Mouse (Mus musculus) forebrain, embryonic 15.5 days (tissue): ENCODE measurements around the gene Hus1. TPM values are rescaled to one million over a fixed set of nuclear protein-coding genes. Genes with fewer than 3 reads are reported as not detected.
A peak's percentile ranks its signal among the peaks of the same experiment; 100 is the strongest.

ENCODE experiments used
- ATAC-seq: fragments of 200-750 bp; cut with Nextera tagmentation; replicated peaks from 2 replicates; pipeline ENCODE4 v1.8.0; 2017; ENCODE audit warnings: mild to moderate bottlenecking, moderate TSS enrichment, moderate library complexity
- H3K27ac ChIP-seq: fragments of 300-500 bp; sonication (generic); replicated peaks from 2 replicates; pipeline ENCODE4 v1.5.1; 2015; ENCODE audit warnings: mild to moderate bottlenecking, inconsistent platforms
- H3K27me3 ChIP-seq: fragments of 300-500 bp; sonication (generic); 2 replicates; pipeline ENCODE4 v1.6.1; 2015; ENCODE audit warnings: inconsistent platforms
- H3K36me3 ChIP-seq: fragments of 300-500 bp; sonication (generic); 2 replicates; pipeline ENCODE4 v1.6.1; 2015; ENCODE audit warnings: mild to moderate bottlenecking, inconsistent platforms
- H3K4me1 ChIP-seq: fragments of 300-500 bp; sonication (generic); 2 replicates; pipeline ENCODE4 v1.6.1; 2015; ENCODE audit warnings: inconsistent platforms
- H3K4me2 ChIP-seq: fragments of 300-500 bp; sonication (generic); replicated peaks from 2 replicates; pipeline ENCODE4 v1.6.1; 2015; ENCODE audit warnings: mild to moderate bottlenecking, inconsistent platforms
- H3K4me3 ChIP-seq: fragments of 300-500 bp; sonication (generic); 2 replicates; pipeline ENCODE4 v1.5.1; 2015; ENCODE audit warnings: mild to moderate bottlenecking, inconsistent platforms
- H3K9ac ChIP-seq: fragments of 300-500 bp; sonication (generic); replicated peaks from 2 replicates; pipeline ENCODE4 v1.6.1; 2015; ENCODE audit warnings: mild to moderate bottlenecking, inconsistent platforms
- H3K9me3 ChIP-seq: fragments of 300-500 bp; sonication (generic); 2 replicates; pipeline ENCODE4 v1.6.1; 2016; ENCODE audit warnings: inconsistent platforms
- WGBS: fragments of 180-500 bp; shearing (Covaris S2); methylation state at CpG from one replicate; pipeline ENCODE4 v1.1.7; 2015; ENCODE audit warnings: mixed read lengths; 5-methylcytosine and 5-hydroxymethylcytosine counted together
- polyA plus RNA-seq: library from polyadenylated mRNA; unstranded; fragments of >200 nt; fragmentation: Nextera tagmentation; extraction: Ambion mirVana; gene quantifications from 2 replicates; pipeline ENCODE4 v1.2.1, GENCODE M21; 2015

Gene Hus1
- polyA plus RNA-seq, 1 experiment from 2014 or later: 10.0 TPM

- no peaks in the 10 kb centered on the region for H3K4me1 ChIP-seq
- WGBS: 43% methylated on average over 3 of the region's 3 CpGs
Measured at GRCm38 (mm10) chr11:8973166-8973565, 37.8 kb downstream of the Hus1 start, which contains the start of gene Pkd1l1. Pkd1l1 (minus strand) TSS chr11:8973266.

GRCm38 (mm10) chr11:8972093-8972492, 38.9 kb downstream of the Hus1 start:
- 91% methylated on average over 6 of the region's 6 CpGs for WGBS
- H3K4me1 ChIP-seq: no peaks in the 10 kb centered on the region
- H3K9ac ChIP-seq: no peak overlapping the region

More at GRCm38 (mm10) chr11:8973166-8973565, 37.8 kb downstream of the Hus1 start, which contains the start of gene Pkd1l1:
- Histone ChIP-seq H3K9me3 (no peaks in the 10 kb centered on the region), H3K27me3 (no peaks in the 10 kb centered on the region), H3K9ac (no peak within 1 kb of the TSS), H3K4me3 (no peak within 1 kb of the TSS), H3K27ac (no peak within 1 kb of the TSS), H3K36me3 (no peaks in the 10 kb centered on the region), H3K4me2 (no peak within 1 kb of the TSS)
- no peak for ATAC-seq

GRCm38 (mm10) chr11:8970509-8970908, 40.5 kb downstream of the Hus1 start:
- WGBS: 87% methylated on average over 9 of the region's 9 CpGs
- no peak for ATAC-seq
- H3K9ac ChIP-seq: no peak overlapping the region

More at GRCm38 (mm10) chr11:8972093-8972492, 38.9 kb downstream of the Hus1 start:
- no peak overlapping the region for H3K4me2 ChIP-seq
- no peak overlapping the region for H3K4me3 ChIP-seq
- no peaks in the 10 kb centered on the region for H3K36me3 ChIP-seq
- H3K27me3 ChIP-seq: no peaks in the 10 kb centered on the region
- no peak overlapping the region for H3K27ac ChIP-seq
- no peak for ATAC-seq
- H3K9me3 ChIP-seq: no peaks in the 10 kb centered on the region

GRCm38 (mm10) chr11:8968094-8968493, 42.9 kb downstream of the Hus1 start:
- 96% methylated on average over 7 of the region's 7 CpGs for WGBS
- no peak overlapping the region for H3K9ac ChIP-seq
- no peaks in the 10 kb centered on the region for H3K27me3 ChIP-seq
- no peak overlapping the region for H3K4me2 ChIP-seq
- no peak overlapping the region for H3K4me3 ChIP-seq
- no peak for ATAC-seq
- no peaks in the 10 kb centered on the region for H3K9me3 ChIP-seq
- no peaks in the 10 kb centered on the region for H3K4me1 ChIP-seq
- H3K27ac ChIP-seq: no peak overlapping the region
- no peaks in the 10 kb centered on the region for H3K36me3 ChIP-seq

More at GRCm38 (mm10) chr11:8970509-8970908, 40.5 kb downstream of the Hus1 start:
- H3K36me3 ChIP-seq: no peaks in the 10 kb centered on the region
- H3K4me3 ChIP-seq: no peak overlapping the region
- H3K4me1 ChIP-seq: no peaks in the 10 kb centered on the region
- no peak overlapping the region for H3K27ac ChIP-seq
- H3K4me2 ChIP-seq: no peak overlapping the region
- H3K9me3 ChIP-seq: no peaks in the 10 kb centered on the region
- no peaks in the 10 kb centered on the region for H3K27me3 ChIP-seq

- Histone ChIP-seq H3K9me3 (no peaks in the 10 kb centered on the region), H3K27ac (no peak overlapping the region; the same call in 1 of the 2 replicates), H3K4me2 (no peak overlapping the region), H3K27me3 (no peaks in the 10 kb centered on the region), H3K9ac (no peak overlapping the region), H3K4me3 (no peak overlapping the region), H3K4me1 (0 out of 2 replicates have a peak, but pooled peaks cover 4% of the 10 kb centered on the region), H3K36me3 (no peaks in the 10 kb centered on the region)
- ATAC-seq: 0 out of 2 replicates have a peak, but pooled peaks have one; percentile 23
- WGBS: 39% methylated on average over 10 of the region's 10 CpGs
Measured at GRCm38 (mm10) chr11:8958572-8958971, 52.4 kb downstream of the Hus1 start.

GRCm38 (mm10) chr11:8958108-8958507, 52.9 kb downstream of the Hus1 start:
- Histone ChIP-seq H3K4me2 (no peak overlapping the region), H3K4me1 (0 out of 2 replicates have a peak, but pooled peaks cover 4% of the 10 kb centered on the region), H3K9me3 (no peaks in the 10 kb centered on the region), H3K27me3 (no peaks in the 10 kb centered on the region), H3K4me3 (no peak overlapping the region), H3K9ac (no peak overlapping the region), H3K27ac (no peak overlapping the region), H3K36me3 (no peaks in the 10 kb centered on the region)
- no peak for ATAC-seq
- WGBS: 57% methylated on average over 4 of the region's 4 CpGs

- no peak overlapping the region for H3K4me2 ChIP-seq
- 0 out of 2 replicates have a peak, but pooled peaks cover 4% of the 10 kb centered on the region for H3K4me1 ChIP-seq
- ATAC-seq: no peak
- no peak overlapping the region for H3K9ac ChIP-seq
- WGBS: 71% methylated on average over 6 of the region's 6 CpGs
- no peak overlapping the region for H3K27ac ChIP-seq
- no peaks in the 10 kb centered on the region for H3K36me3 ChIP-seq
- no peaks in the 10 kb centered on the region for H3K27me3 ChIP-seq
- H3K9me3 ChIP-seq: no peaks in the 10 kb centered on the region
- H3K4me3 ChIP-seq: no peak overlapping the region
Measured at GRCm38 (mm10) chr11:8957023-8957422, 54.0 kb downstream of the Hus1 start.

- Histone ChIP-seq H3K4me1 (0 out of 2 replicates have a peak, but pooled peaks cover 4% of the 10 kb centered on the region), H3K4me2 (no peak overlapping the region), H3K4me3 (no peak overlapping the region), H3K27ac (no peak overlapping the region), H3K27me3 (no peaks in the 10 kb centered on the region), H3K36me3 (no peaks in the 10 kb centered on the region), H3K9me3 (no peaks in the 10 kb centered on the region), H3K9ac (no peak overlapping the region)
- 3% methylated on average over 1 of the region's 1 CpGs for WGBS
- ATAC-seq: peak; percentile 79
Measured at GRCm38 (mm10) chr11:8955678-8956077, 55.3 kb downstream of the Hus1 start.

- 21% methylated on average over 6 of the region's 6 CpGs for WGBS
- no peak overlapping the region; the same call in 1 of the 2 replicates for H3K27ac ChIP-seq
- H3K9me3 ChIP-seq: no peaks in the 10 kb centered on the region
- peaks cover 8% of the 10 kb centered on the region for H3K4me1 ChIP-seq
- H3K4me3 ChIP-seq: no peak overlapping the region
- H3K4me2 ChIP-seq: no peak overlapping the region
- no peaks in the 10 kb centered on the region for H3K27me3 ChIP-seq
- no peak overlapping the region for H3K9ac ChIP-seq
- ATAC-seq: peak; percentile 67
- no peaks in the 10 kb centered on the region for H3K36me3 ChIP-seq
Measured at GRCm38 (mm10) chr11:8949765-8950430, 61.1 kb downstream of the Hus1 start.

- Histone ChIP-seq H3K27me3 (no peaks in the 10 kb centered on the region), H3K4me2 (no peak overlapping the region), H3K9me3 (no peaks in the 10 kb centered on the region), H3K4me1 (peaks cover 8% of the 10 kb centered on the region), H3K27ac (no peak overlapping the region), H3K36me3 (no peaks in the 10 kb centered on the region), H3K4me3 (no peak overlapping the region), H3K9ac (no peak overlapping the region)
- WGBS: 64% methylated on average over 3 of the region's 3 CpGs
- ATAC-seq: no peak
Measured at GRCm38 (mm10) chr11:8948871-8949270, 62.1 kb downstream of the Hus1 start.

- Histone ChIP-seq H3K4me2 (no peak overlapping the region), H3K36me3 (no peaks in the 10 kb centered on the region), H3K9me3 (no peaks in the 10 kb centered on the region), H3K27ac (no peak overlapping the region), H3K9ac (no peak overlapping the region), H3K4me1 (no peaks in the 10 kb centered on the region), H3K4me3 (no peak overlapping the region), H3K27me3 (no peaks in the 10 kb centered on the region)
- ATAC-seq: no peak
- 88% methylated on average over 4 of the region's 4 CpGs for WGBS
Measured at GRCm38 (mm10) chr11:8944114-8944513, 66.9 kb downstream of the Hus1 start.
